Mouse (Mus musculus) embryonic fibroblast, embryonic 13.5 days (primary cell): ENCODE measurements at regions not wholly inside any gene's neighbourhood (a gene's known extent, or its start where the extent isn't known, plus 50 kb on each side); places are given as distances from the start of the nearest gene placed in this dataset.

Experiments used
- CTCF ChIP-seq: IDR thresholded peaks from 2 replicates; pipeline ENCODE4 v1.5.1; 2011; ENCODE audit warnings: mild to moderate bottlenecking, control low read depth, low read length, moderate library complexity, borderline replicate concordance; ENCODE audit not compliant: insufficient read depth
- POLR2A ChIP-seq: IDR thresholded peaks from 2 replicates; pipeline ENCODE4 v1.6.1; 2011; ENCODE audit warnings: low read depth, mild to moderate bottlenecking, control low read depth, low read length, moderate library complexity

DNA sequence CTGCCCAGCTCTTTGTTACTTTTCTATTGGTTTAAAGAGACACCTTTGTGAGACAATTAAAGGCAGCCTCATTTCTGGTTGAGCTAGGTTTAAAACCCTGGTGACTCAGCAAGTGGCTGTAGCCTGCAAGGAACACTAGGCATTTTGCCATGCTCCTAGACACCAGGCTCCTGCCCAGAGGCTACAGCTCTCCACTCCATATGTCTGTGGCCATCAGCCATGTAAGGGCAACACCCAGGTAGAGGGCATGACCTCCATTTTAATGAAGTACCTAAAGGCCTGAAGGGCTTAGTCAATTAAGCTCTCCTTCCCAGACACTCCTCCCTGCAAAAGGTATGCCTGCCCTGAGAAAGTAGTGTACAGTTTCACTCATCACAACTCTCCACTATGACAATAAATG is 130.9 kb downstream of the Bod1 start:
- TF ChIP-seq POLR2A (no peak), CTCF (no peak)
